In the genomic region with DNA sequence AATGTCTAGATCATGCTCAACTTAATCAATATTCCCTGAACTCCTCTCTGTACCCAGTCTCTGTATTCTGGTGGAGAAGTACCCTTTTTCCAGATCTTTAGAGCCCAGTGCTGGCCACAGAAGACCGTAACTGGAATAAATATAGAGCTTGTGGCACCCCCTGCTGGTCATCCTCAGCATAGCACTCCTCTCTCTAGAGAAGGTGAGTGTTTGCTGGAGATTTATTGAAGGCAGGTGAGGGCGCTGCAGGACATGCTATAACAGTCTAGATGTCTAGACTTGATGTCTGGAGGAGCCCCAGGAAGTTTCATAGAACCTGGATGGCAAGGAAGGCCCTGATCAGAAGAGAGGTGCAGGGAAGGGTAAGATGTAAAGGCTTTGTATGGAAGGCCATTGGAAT, we compare ENCODE assay signal across 7 mouse cellular contexts. TPM values are rescaled to one million over a fixed set of nuclear protein-coding genes. Genes with fewer than 3 reads are reported as not detected.
A peak's percentile ranks its signal among the peaks of the same experiment; 100 is the strongest.
DNase-seq lines count a peak whose midpoint lies in the region; ATAC-seq and TF ChIP-seq lines count a peak whose summit lies in the region.

No protein-coding gene starts in this region.

- no peaks in the 10 kb centered on the region for H3K36me3 ChIP-seq in G1E (replicated peaks)

- intact Hi-C loops in heart, postnatal 14 days (cut with DNase I): loop anchor here (2.0 to 10.0 kb wide), 3 partner anchors 97 to 449 kb away; a partner anchor contains a TSS

- H3K4me1 ChIP-seq in G1E (ENCODE audit: insufficient read depth, low read depth, low read length): peaks cover 72% of the 10 kb centered on the region

- H3K27me3 ChIP-seq in G1E (ENCODE audit: insufficient read depth, low read length): no peaks in the 10 kb centered on the region

- no peak for ATAC-seq in G1E (ENCODE audit: extremely low read depth, insufficient number of reproducible peaks, low FRiP score, poor library complexity, severe bottlenecking)

- H3K9me3 ChIP-seq in G1E (replicated peaks): no peaks in the 10 kb centered on the region

- no peak for DNase-seq in G1E (ENCODE audit: low spot score)
- DNase-seq in adrenal gland, postnatal 10 days: peak; percentile 92
- DNase-seq in embryo, embryonic 11.5 days (ENCODE audit: low read depth, low spot score): peak; percentile 71
- peak; percentile 85 to 90 for DNase-seq in heart, postnatal 14 days
- peak; percentile 86 to 98 for DNase-seq in layer of hippocampus, postnatal 25 days (ENCODE audit: extremely low spot score in 1 of 2, low spot score in 1 of 2)
- peak; percentile 76 to 88 for DNase-seq in lung, postnatal 4 days
- peak; percentile 84 for DNase-seq in spleen, adult 12 weeks (ENCODE audit: low spot score)

- no peak overlapping the region for H3K4me3 ChIP-seq in G1E (ENCODE audit: low read depth, low read length)

- TF ChIP-seq CTCF in G1E (IDR thresholded peaks at IDR 0.05; ENCODE audit: low read depth, low read length): peak; percentile 90

RNA-seq across cellular contexts. Expression of a gene that starts 16.8 kb away (rescaled TPM):
- total RNA-seq in G1E (2014; fragmentation: Nextera tagmentation) (147 and 160 TPM in 2 replicates), G1E (2017) (16.0 and 17.1 TPM in 2 replicates)
- 90.5 and 103 TPM in 2 replicates for polyA plus RNA-seq in G1E (2012)
- 100 to 1,000 TPM in 1 of 2 experiments, 10 to 100 TPM in 1; 83.4 to 102 TPM for total RNA-seq in adrenal gland, postnatal 10 days (2021)
- total RNA-seq in heart, postnatal 14 days (2021): 100 to 1,000 TPM in 1 of 2 experiments, 10 to 100 TPM in 1; 92.9 to 101 TPM
- 100 to 1,000 TPM; 248 to 275 TPM for total RNA-seq in layer of hippocampus, postnatal 25 days (2021)

RNA-seq across cellular contexts. Expression of a gene that starts 38.7 kb away (rescaled TPM):
- total RNA-seq in G1E (2014; fragmentation: Nextera tagmentation) (not detected in 2 replicates), G1E (2017) (0.41 and 0.44 TPM in 2 replicates)
- polyA plus RNA-seq in G1E (2012): 0.42 and 0.44 TPM in 2 replicates
- 1 to 10 TPM; 3.9 to 8.6 TPM for total RNA-seq in adrenal gland, postnatal 10 days (2021)
- total RNA-seq in heart, postnatal 14 days (2021): 10 to 100 TPM; 26.1 to 30.9 TPM
- total RNA-seq in layer of hippocampus, postnatal 25 days (2021): 10 to 100 TPM; 23.7 to 24.4 TPM

RNA-seq across cellular contexts. Expression of a gene that starts 49.4 kb away (rescaled TPM):
- total RNA-seq in G1E (2014; fragmentation: Nextera tagmentation) (21.7 and 24.7 TPM in 2 replicates), G1E (2017) (25.3 and 27.4 TPM in 2 replicates)
- 49.2 and 54.5 TPM in 2 replicates for polyA plus RNA-seq in G1E (2012)
- 1 to 10 TPM; 3.2 to 5.4 TPM for total RNA-seq in adrenal gland, postnatal 10 days (2021)
- 10 to 100 TPM; 22.8 to 23.9 TPM for total RNA-seq in heart, postnatal 14 days (2021)
- total RNA-seq in layer of hippocampus, postnatal 25 days (2021): 1 to 10 TPM; 3.2 to 6.3 TPM
